Mouse (Mus musculus) common myeloid progenitor, adult 5-6 weeks (primary cell): Measurements from ENCODE around the gene Rab9. TPM values are rescaled to one million over a fixed set of nuclear protein-coding genes. Genes with fewer than 3 reads are reported as not detected.

Experiments used
- ATAC-seq: replicated peaks from 2 replicates; pipeline ENCODE4 v1.8.0; 2016; ENCODE audit warnings: low read depth, mild to moderate bottlenecking, moderate TSS enrichment, inconsistent platforms; ENCODE audit not compliant: poor library complexity, severe bottlenecking
- total RNA-seq: library from RNA; stranded (forward); fragments of 200-1000, 187-1606 nt; gene quantifications from 2 replicates; pipeline ENCODE4 v1.2.3, GENCODE M21; 2017

The Rab9 gene
- total RNA-seq, 1 experiment from 2014 or later: 67.4 TPM

DNA sequence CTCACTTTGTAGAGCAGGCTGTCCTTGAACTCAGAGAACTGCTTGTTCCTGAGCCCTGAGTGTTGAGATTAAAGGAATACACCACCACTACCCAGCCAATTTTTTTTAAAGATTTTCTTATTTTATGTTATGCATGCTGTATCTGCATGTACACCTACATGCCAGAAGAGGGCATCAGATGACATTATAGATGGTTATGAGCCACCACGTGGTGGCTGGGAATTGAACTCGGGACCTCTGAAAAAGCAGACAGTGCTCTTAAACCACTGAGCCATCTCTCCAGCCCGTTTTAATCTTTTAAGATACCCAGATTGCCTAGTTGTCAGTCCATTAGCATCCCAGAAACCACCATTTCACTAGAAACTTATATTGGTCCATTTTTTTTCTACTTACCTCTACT, 25.3 kb downstream of the Rab9 start:
- ATAC-seq: no peak

DNA sequence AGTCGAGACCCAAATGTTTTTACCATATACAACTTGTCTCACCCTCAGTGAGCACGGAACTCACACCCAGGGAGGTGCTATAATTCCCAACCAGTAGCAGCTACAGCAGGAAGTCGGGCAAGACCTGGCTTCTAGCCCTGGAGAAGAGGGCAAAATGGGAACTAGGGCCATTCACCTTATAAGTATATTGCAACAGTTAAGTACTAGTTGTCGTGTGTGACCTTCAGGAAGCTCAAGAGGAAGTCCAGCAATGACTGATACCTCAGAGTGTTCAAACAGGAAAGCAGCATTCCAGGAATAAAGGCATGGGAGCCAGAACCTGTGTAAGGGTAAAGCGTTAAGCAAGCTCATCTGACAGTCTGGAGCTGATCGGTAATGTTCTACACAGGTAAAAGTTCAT, 26.1 kb downstream of the Rab9 start:
- ATAC-seq: no peak

DNA sequence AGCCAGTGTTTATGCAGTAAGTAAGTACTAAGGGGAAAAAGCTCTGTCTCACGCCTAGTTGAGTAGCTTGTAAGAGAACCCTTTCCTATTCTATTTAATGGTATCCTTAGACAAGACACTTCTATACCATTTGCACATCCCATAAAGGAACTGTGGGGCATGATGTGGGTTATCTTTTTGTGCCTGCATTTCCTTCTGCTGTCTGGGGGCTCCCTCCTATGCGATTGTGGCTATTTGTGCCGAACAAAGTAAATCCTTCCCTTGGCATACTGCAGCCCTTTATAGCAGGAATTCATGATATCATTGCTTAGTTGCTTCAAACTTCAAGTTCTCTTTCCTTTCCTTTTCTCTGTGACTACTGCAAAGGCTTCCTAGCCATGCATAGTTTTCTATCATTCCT, 35.1 kb downstream of the Rab9 start:
- peak; percentile 52 for ATAC-seq

DNA sequence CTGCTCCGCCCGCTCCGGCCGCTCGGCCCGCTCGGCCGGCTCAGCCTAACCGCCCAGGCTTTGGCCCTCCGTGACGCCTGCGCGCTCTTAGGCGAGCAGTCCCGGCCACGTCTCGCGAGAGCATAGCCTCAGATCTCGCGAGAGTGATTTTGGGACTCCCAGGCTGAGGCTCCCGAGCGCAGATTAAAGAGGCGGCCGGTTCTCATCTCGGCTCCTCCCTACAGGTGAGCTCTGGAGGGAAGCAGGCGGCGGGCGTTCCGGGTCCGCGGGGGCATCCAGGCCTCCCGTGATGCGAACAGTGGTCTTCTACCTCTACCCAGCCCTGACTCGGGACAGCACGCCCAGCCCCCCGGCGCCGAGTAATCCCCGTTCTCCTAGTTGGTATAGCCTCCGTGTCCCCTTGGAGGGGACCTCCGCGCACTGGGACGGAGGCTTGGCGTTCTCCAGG, 39.0 kb downstream of the Rab9 start, which contains the start of gene Ofd1:
Gene Ofd1, minus strand, starts transcription at position 89 of the 448 bp plus-strand sequence.
- ATAC-seq: peak; percentile 86

DNA sequence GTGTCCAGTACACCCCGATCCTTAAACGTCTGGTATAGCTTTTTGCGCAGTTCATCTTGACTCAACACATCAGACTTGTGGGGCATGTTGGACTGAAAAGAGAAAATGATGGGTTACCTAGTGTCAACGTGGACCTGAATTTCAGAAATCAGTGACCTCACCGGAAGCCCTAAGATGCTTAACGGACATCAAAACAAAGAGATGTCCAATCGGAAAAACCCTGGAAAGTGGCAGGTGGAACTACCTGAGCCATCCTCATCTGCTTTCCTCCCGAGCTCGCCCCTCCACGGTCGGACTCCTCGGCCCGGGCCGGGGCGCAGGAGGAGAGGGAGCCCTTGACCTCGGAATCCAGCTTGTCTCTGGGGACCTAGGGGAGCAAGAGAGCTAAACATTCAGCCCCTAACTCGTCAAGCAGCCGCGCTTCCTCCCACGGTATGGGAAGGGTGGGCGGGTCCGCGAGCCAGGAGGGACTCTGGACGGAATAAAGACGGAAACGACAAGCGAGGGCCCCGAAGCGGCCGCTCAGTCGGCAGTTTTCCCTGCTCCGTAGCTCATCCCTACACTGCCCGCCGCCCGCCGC, 39.5 kb downstream of the Rab9 start, which contains the start of gene Trappc2:
Gene Trappc2, plus strand, starts transcription at position 539 of the 580 bp plus-strand sequence.
- peak; percentile 27 for ATAC-seq

DNA sequence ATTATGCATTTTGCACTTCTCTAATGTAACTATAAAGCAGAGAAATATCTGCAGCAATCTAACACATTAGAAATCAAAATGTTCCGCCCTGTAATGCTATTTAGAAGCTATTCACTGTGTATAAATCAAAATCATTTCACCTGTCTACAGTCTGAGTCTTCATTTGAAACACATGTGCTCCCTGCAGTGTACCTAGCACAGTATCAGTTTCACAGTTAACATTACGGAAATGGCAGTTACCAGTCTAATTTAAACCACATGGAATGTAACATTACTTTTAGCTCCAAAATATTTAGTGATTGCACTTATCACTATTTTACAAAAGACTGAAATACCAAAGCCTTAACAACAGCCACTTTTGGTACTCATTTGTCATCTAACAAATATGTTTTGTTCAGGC, 44.9 kb downstream of the Rab9 start:
- ATAC-seq: no peak

DNA sequence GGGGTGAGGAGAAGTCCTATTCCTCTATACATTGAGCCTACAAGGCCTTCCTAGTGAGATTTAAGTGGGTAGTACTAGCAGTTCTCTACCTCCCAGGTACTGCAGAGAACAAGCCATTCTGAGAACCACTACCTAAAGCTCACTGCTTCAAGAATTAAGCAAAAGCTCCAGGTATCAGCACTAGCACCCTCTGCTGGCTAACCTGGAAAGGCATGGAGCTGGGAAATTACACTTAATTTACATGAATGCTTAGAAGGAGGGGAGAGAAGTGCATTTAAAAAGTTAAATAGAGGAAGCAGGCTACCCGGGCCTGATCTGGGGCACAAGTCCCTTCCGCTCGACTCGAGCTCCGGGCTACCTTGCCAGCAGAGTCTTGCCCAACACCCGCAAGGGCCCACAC, 63.5 kb downstream of the Rab9 start:
- peak; percentile 86 for ATAC-seq

DNA sequence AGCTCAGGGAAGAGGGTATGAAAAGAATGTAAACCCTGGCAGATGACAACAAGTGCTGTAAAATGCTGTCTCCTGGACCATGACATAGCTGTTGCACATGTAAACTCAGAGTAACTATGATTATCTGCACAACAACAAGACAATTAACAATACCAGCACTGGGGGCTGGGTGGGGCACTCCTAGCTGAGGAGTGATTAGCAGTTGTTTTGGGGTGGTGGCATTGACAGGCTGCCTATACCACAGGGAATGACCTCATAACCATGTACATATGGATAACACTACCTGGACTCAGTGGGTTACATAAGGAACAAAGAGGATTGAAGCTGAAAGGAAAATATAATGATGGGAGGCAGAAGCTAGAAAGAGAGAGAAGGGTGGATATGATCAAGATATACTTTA, 71.8 kb downstream of the Rab9 start:
- ATAC-seq: no peak

Other genes starting within 250 kb of the Rab9 start
- gene Gpm6b, start 241.0 kb downstream of the Rab9 start, total RNA-seq: 0.05 and 0.82 TPM in 2 replicates
- 7.9 and 13.0 TPM in 2 replicates for gene Trappc2, start 39.3 kb downstream of the Rab9 start, total RNA-seq
- 13.1 and 15.8 TPM in 2 replicates for gene Ofd1, start 39.2 kb downstream of the Rab9 start, total RNA-seq
- 7.2 and 7.6 TPM in 2 replicates for gene Tceanc, start 38.7 kb upstream of the Rab9 start, total RNA-seq
- gene Egfl6, start 105.9 kb upstream of the Rab9 start, total RNA-seq: not detected in 2 replicates